Mouse (Mus musculus): ENCODE measurements around the gene Gm10192.
"Not testable (repeated sequence)": the region's sequence is repeated elsewhere in the genome, so short reads cannot be mapped to it uniquely, and the experiment has no call there.

DNA sequence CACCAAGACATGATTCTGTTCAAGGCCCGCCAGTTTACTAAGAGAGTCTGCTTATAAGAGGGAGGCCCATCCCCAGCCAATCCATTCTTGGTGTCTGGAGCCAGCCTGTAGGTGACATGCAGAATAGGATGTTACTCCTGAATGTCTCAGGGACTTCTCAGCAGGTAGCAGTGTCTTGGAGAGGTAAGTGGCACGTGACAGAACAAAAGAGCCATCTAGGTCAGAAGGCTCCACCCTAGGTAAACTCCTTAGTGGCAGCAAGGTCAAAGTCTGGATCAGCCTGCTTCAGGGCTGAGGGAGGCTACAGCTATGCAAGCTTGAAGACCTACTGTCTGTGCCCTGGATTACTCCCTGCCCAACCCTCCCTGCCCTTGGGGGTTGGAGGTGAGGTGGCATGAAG lies 20.0 kb upstream of the Gm10192 start:
- TF ChIP-seq CTCF (IDR thresholded peaks at IDR 0.05; ENCODE audit: low read depth, low read length); POLR2A (IDR thresholded peaks at IDR 0.05; ENCODE audit: borderline replicate concordance, low read depth, low read length): not testable (repeated sequence)
